Mouse (Mus musculus): ENCODE data around the gene Fhad1. TPM values are rescaled to one million over a fixed set of nuclear protein-coding genes. Genes with fewer than 3 reads are reported as not detected.

Fhad1 gene
- polyA plus RNA-seq, 1 experiment from 2014 or later: 0.50 TPM

- Histone ChIP-seq H3K4me3 (replicated peaks; ENCODE audit: low read depth, low read length) (peak overlapping the region; percentile 71), H3K27ac (no peak overlapping the region), H3K9ac (ENCODE audit: low read depth, low read length) (peak overlapping the region; percentile 80), H3K36me3 (ENCODE audit: insufficient read depth, low read length) (no peaks in the 10 kb centered on the region), H3K4me2 (ENCODE audit: low read length) (peak overlapping the region; percentile 99), H3K27me3 (ENCODE audit: insufficient read depth, low read length) (no peaks in the 10 kb centered on the region), H3K9me3 (replicated peaks; ENCODE audit: low read length) (no peaks in the 10 kb centered on the region), H3K4me1 (replicated peaks; ENCODE audit: insufficient read depth, low read length) (peaks cover 10% of the 10 kb centered on the region; the same call in 1 of the 2 replicates)
- TF ChIP-seq CTCF (IDR thresholded peaks at IDR 0.05; ENCODE audit: low read depth): no peak
- ATAC-seq (replicated peaks; ENCODE audit: low FRiP score, low read depth) (no peak; the same call in 1 of the 2 replicates), DNase-seq (ENCODE audit: low spot score) (no peak)
- under 1% methylated on average over 19 of the region's 19 CpGs for WGBS
These were observed 140.7 kb downstream of the Fhad1 start for GRCm38 (mm10) chr4:141874111-141874600.

GRCm38 (mm10) chr4:141872977-141873376, 141.9 kb downstream of the Fhad1 start:
- ATAC-seq (replicated peaks; ENCODE audit: low FRiP score, low read depth): no peak
- Histone ChIP-seq H3K36me3 (ENCODE audit: insufficient read depth, low read length) (no peaks in the 10 kb centered on the region), H3K4me3 (replicated peaks; ENCODE audit: low read depth, low read length) (peak overlapping the region; percentile 71; the same call in 1 of the 2 replicates), H3K27ac (no peak overlapping the region), H3K4me2 (ENCODE audit: low read length) (peak overlapping the region; percentile 99), H3K9ac (ENCODE audit: low read depth, low read length) (no peak overlapping the region), H3K4me1 (replicated peaks; ENCODE audit: insufficient read depth, low read length) (peaks cover 10% of the 10 kb centered on the region; the same call in 1 of the 2 replicates), H3K27me3 (ENCODE audit: insufficient read depth, low read length) (no peaks in the 10 kb centered on the region), H3K9me3 (replicated peaks; ENCODE audit: low read length) (no peaks in the 10 kb centered on the region)
- TF ChIP-seq CTCF (IDR thresholded peaks at IDR 0.05; ENCODE audit: low read depth): no peak
- 72% methylated on average over 9 of the region's 9 CpGs for WGBS
- DNase-seq (ENCODE audit: low spot score): no peak

- Histone ChIP-seq H3K36me3 (ENCODE audit: insufficient read depth, low read length) (no peaks in the 10 kb centered on the region), H3K4me1 (replicated peaks; ENCODE audit: insufficient read depth, low read length) (peaks cover 13% of the 10 kb centered on the region; the same call in 1 of the 2 replicates), H3K27me3 (ENCODE audit: insufficient read depth, low read length) (no peaks in the 10 kb centered on the region), H3K4me2 (ENCODE audit: low read length) (peak overlapping the region; percentile 99), H3K27ac (no peak overlapping the region), H3K9ac (ENCODE audit: low read depth, low read length) (peak overlapping the region; percentile 15; the same call in 1 of the 2 replicates), H3K4me3 (replicated peaks; ENCODE audit: low read depth, low read length) (no peak overlapping the region), H3K9me3 (replicated peaks; ENCODE audit: low read length) (no peaks in the 10 kb centered on the region)
- ATAC-seq (replicated peaks; ENCODE audit: low FRiP score, low read depth): no peak
- 68% methylated on average over 9 of the region's 9 CpGs for WGBS
- TF ChIP-seq CTCF (IDR thresholded peaks at IDR 0.05; ENCODE audit: low read depth): no peak
- DNase-seq (ENCODE audit: low spot score): no peak
These were observed 143.0 kb downstream of the Fhad1 start for GRCm38 (mm10) chr4:141871909-141872308.

- H3K9ac ChIP-seq (ENCODE audit: low read depth, low read length): no peak overlapping the region
- no peak overlapping the region for H3K4me2 ChIP-seq (ENCODE audit: low read length)
- no peaks in the 10 kb centered on the region for H3K9me3 ChIP-seq (replicated peaks; ENCODE audit: low read length)
- H3K27me3 ChIP-seq (ENCODE audit: insufficient read depth, low read length): no peaks in the 10 kb centered on the region
- peaks cover 13% of the 10 kb centered on the region; the same call in 1 of the 2 replicates for H3K4me1 ChIP-seq (replicated peaks; ENCODE audit: insufficient read depth, low read length)
- DNase-seq (ENCODE audit: low spot score) (no peak), ATAC-seq (replicated peaks; ENCODE audit: low FRiP score, low read depth) (no peak)
- 83% methylated on average over 3 of the region's 3 CpGs for WGBS
- no peak overlapping the region for H3K27ac ChIP-seq
- no peak for TF ChIP-seq CTCF (IDR thresholded peaks at IDR 0.05; ENCODE audit: low read depth)
- H3K36me3 ChIP-seq (ENCODE audit: insufficient read depth, low read length): no peaks in the 10 kb centered on the region
- no peak overlapping the region for H3K4me3 ChIP-seq (replicated peaks; ENCODE audit: low read depth, low read length)
These were observed 143.6 kb downstream of the Fhad1 start for GRCm38 (mm10) chr4:141871333-141871725.

GRCm38 (mm10) chr4:141870666-141871332, 144.1 kb downstream of the Fhad1 start:
- Histone ChIP-seq H3K36me3 (ENCODE audit: insufficient read depth, low read length) (no peaks in the 10 kb centered on the region), H3K9ac (ENCODE audit: low read depth, low read length) (no peak overlapping the region), H3K4me3 (replicated peaks; ENCODE audit: low read depth, low read length) (no peak overlapping the region), H3K4me1 (replicated peaks; ENCODE audit: insufficient read depth, low read length) (peaks cover 13% of the 10 kb centered on the region; the same call in 1 of the 2 replicates), H3K4me2 (ENCODE audit: low read length) (no peak overlapping the region), H3K27ac (no peak overlapping the region), H3K9me3 (replicated peaks; ENCODE audit: low read length) (no peaks in the 10 kb centered on the region), H3K27me3 (ENCODE audit: insufficient read depth, low read length) (no peaks in the 10 kb centered on the region)
- TF ChIP-seq CTCF (IDR thresholded peaks at IDR 0.05; ENCODE audit: low read depth): no peak
- no peak for DNase-seq (ENCODE audit: low spot score)
- WGBS: 69% methylated on average over 11 of the region's 11 CpGs
- ATAC-seq (replicated peaks; ENCODE audit: low FRiP score, low read depth): 0 out of 2 replicates have a peak, but pooled peaks have one; percentile 15

- Histone ChIP-seq H3K4me3 (replicated peaks; ENCODE audit: low read depth, low read length) (no peak overlapping the region), H3K4me2 (ENCODE audit: low read length) (no peak overlapping the region), H3K27ac (no peak overlapping the region), H3K4me1 (replicated peaks; ENCODE audit: insufficient read depth, low read length) (peaks cover 13% of the 10 kb centered on the region; the same call in 1 of the 2 replicates), H3K27me3 (ENCODE audit: insufficient read depth, low read length) (no peaks in the 10 kb centered on the region), H3K9ac (ENCODE audit: low read depth, low read length) (no peak overlapping the region), H3K36me3 (ENCODE audit: insufficient read depth, low read length) (no peaks in the 10 kb centered on the region), H3K9me3 (replicated peaks; ENCODE audit: low read length) (no peaks in the 10 kb centered on the region)
- no peak for TF ChIP-seq CTCF (IDR thresholded peaks at IDR 0.05; ENCODE audit: low read depth)
- 67% methylated on average over 5 of the region's 5 CpGs for WGBS
- ATAC-seq (replicated peaks; ENCODE audit: low FRiP score, low read depth) (no peak), DNase-seq (ENCODE audit: low spot score) (no peak)
These were observed 145.3 kb downstream of the Fhad1 start for GRCm38 (mm10) chr4:141869436-141870215.
